Mouse (Mus musculus): ENCODE data around the gene Nt5dc2.

GRCm38 (mm10) chr14:31179677-31180365, 49.0 kb downstream of the Nt5dc2 start:
- TF ChIP-seq CTCF (IDR thresholded peaks at IDR 0.05) (no peak), EP300 (IDR thresholded peaks at IDR 0.05) (no peak)

All from lung, postnatal 0 days (tissue).